Mouse (Mus musculus) stomach, embryonic 15.5 days (tissue): ENCODE results near the gene Hid1. TPM values are rescaled to one million over a fixed set of nuclear protein-coding genes. Genes with fewer than 3 reads are reported as not detected.
A peak's percentile ranks its signal among the peaks of the same experiment; 100 is the strongest.

Experiments
- ATAC-seq: fragments of 200-750 bp; cut with Nextera tagmentation; 2 replicates; pipeline ENCODE4 v1.8.0; 2017; ENCODE audit warnings: low read depth, moderate number of reproducible peaks, moderate TSS enrichment; ENCODE audit not compliant: insufficient read depth, low FRiP score
- H3K27ac ChIP-seq: fragments of 300-500 bp; sonication (generic); 2 replicates; pipeline ENCODE4 v1.5.1; 2015; ENCODE audit warnings: mild to moderate bottlenecking, inconsistent platforms
- H3K27me3 ChIP-seq: fragments of 300-500 bp; sonication (generic); replicated peaks from 2 replicates; pipeline ENCODE4 v1.6.1; 2015; ENCODE audit warnings: inconsistent platforms
- H3K36me3 ChIP-seq: fragments of 300-500 bp; sonication (generic); 2 replicates; pipeline ENCODE4 v1.6.1; 2015; ENCODE audit warnings: inconsistent platforms
- H3K4me1 ChIP-seq: fragments of 300-500 bp; sonication (generic); 2 replicates; pipeline ENCODE4 v1.6.1; 2015; ENCODE audit warnings: inconsistent platforms
- H3K4me2 ChIP-seq: fragments of 300-500 bp; sonication (generic); 2 replicates; pipeline ENCODE4 v1.6.1; 2015; ENCODE audit warnings: mild to moderate bottlenecking, inconsistent platforms
- H3K4me3 ChIP-seq: fragments of 300-500 bp; sonication (generic); replicated peaks from 2 replicates; pipeline ENCODE4 v1.5.1; 2015; ENCODE audit warnings: inconsistent platforms
- H3K9ac ChIP-seq: fragments of 300-500 bp; sonication (generic); 2 replicates; pipeline ENCODE4 v1.6.1; 2015; ENCODE audit warnings: inconsistent platforms
- H3K9me3 ChIP-seq: fragments of 300-500 bp; sonication (generic); 2 replicates; pipeline ENCODE4 v1.6.1; 2016; ENCODE audit warnings: inconsistent platforms
- WGBS: fragments of 180-500 bp; shearing (Covaris S2); methylation state at CpG from one replicate; pipeline ENCODE4 v1.1.7; 2015; 5-methylcytosine and 5-hydroxymethylcytosine counted together
- polyA plus RNA-seq: library from polyadenylated mRNA; unstranded; fragments of >200 nt; fragmentation: Nextera tagmentation; extraction: Ambion mirVana; gene quantifications from 2 replicates; pipeline ENCODE4 v1.2.1, GENCODE M21; 2015

Hid1 gene
- polyA plus RNA-seq, 1 experiment from 2014 or later, result 32.9 TPM

DNA sequence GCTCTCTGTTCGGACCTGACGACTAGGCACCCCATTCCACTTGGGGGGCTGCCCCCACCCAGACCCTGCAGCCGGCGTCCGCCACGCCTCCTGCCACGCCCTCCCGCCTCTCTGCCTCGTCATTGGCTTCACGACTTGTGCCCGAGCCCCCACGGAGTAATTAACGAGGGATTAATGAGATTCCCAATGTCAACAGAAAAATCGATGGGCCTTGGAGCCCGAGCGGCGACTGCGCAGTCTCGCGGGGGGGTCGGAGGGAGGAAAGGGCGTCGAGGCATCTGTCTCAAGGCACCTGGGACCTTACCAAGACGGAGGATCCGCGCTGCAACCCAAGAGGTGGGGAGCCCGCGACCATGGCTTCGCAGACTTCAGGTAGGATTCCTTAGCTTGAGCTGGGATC is 33.0 kb downstream of the Hid1 start, which contains the start of gene Otop3:
Gene Otop3, plus strand, starts transcription at position 201 of the 400 bp plus-strand sequence.
- WGBS, result 4% methylated on average over 29 of the region's 29 CpGs
- no peak within 1 kb of the TSS for H3K9ac ChIP-seq
- H3K4me3 ChIP-seq, result peak within 1 kb of the TSS; percentile 19; the same call in 1 of the 2 replicates
- H3K27ac ChIP-seq, result no peak within 1 kb of the TSS
- H3K4me1 ChIP-seq, result peaks cover 12% of the 10 kb centered on the region
- H3K36me3 ChIP-seq, result no peaks in the 10 kb centered on the region
- H3K27me3 ChIP-seq, result peaks cover 53% of the 10 kb centered on the region
- H3K4me2 ChIP-seq, result peak within 1 kb of the TSS; percentile 49
- ATAC-seq, result no peak
- H3K9me3 ChIP-seq, result no peaks in the 10 kb centered on the region

DNA sequence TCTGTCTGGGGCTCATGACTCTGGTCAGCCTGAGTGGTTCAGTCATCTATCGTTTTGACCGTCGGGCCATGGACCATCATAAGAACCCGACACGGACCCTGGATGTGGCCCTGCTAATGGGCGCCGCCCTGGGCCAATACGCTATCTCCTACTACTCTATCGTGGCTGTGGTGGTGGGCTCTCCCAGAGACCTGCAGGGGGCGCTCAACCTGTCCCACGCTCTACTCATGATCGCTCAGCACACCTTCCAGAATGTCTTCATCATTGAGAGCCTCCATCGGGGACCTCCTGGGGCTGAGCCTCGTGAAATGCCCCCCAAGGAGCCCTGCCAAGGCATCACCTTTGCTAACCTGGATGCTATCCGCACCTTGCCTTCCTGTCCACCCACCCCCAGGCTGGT is 38.2 kb downstream of the Hid1 start:
- ATAC-seq, result no peak
- no peaks in the 10 kb centered on the region for H3K36me3 ChIP-seq
- peaks cover 3% of the 10 kb centered on the region; the same call in 1 of the 2 replicates for H3K4me1 ChIP-seq
- H3K9ac ChIP-seq, result no peak overlapping the region
- no peak overlapping the region for H3K4me3 ChIP-seq
- peaks cover 34% of the 10 kb centered on the region for H3K27me3 ChIP-seq
- 73% methylated on average over 15 of the region's 15 CpGs for WGBS
- no peak overlapping the region for H3K27ac ChIP-seq
- no peaks in the 10 kb centered on the region for H3K9me3 ChIP-seq
- no peak overlapping the region for H3K4me2 ChIP-seq

GRCm38 (mm10) chr11:115326730-115327129 is 40.8 kb downstream of the Hid1 start:
- Histone ChIP-seq H3K9me3 (no peaks in the 10 kb centered on the region), H3K36me3 (no peaks in the 10 kb centered on the region), H3K4me2 (no peak overlapping the region), H3K27ac (no peak overlapping the region), H3K9ac (no peak overlapping the region), H3K4me3 (no peak overlapping the region), H3K27me3 (peaks cover 40% of the 10 kb centered on the region), H3K4me1 (peaks cover 5% of the 10 kb centered on the region; the same call in 1 of the 2 replicates)
- 56% methylated on average over 7 of the region's 7 CpGs for WGBS
- ATAC-seq, result 0 out of 2 replicates have a peak, but pooled peaks have one; percentile 18

DNA sequence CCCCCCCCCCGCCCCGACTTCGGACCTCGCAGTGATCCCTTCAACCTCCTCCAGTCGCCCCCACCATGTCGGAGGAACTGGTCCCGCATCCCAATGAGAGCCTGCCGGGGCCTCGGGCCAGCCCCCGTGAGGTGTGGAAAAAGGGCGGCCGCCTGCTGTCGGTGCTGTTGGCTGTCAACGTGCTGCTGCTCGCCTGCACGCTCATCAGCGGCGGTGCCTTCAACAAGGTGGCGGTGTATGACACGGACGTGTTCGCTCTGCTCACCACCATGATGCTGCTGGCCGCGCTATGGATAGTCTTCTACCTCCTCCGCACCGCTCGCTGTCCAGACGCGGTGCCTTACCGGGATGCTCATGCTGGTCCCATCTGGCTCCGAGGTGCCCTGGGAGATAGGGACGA is 44.2 kb downstream of the Hid1 start:
- WGBS, result 17% methylated on average over 32 of the region's 32 CpGs
- H3K27ac ChIP-seq, result no peak overlapping the region

DNA sequence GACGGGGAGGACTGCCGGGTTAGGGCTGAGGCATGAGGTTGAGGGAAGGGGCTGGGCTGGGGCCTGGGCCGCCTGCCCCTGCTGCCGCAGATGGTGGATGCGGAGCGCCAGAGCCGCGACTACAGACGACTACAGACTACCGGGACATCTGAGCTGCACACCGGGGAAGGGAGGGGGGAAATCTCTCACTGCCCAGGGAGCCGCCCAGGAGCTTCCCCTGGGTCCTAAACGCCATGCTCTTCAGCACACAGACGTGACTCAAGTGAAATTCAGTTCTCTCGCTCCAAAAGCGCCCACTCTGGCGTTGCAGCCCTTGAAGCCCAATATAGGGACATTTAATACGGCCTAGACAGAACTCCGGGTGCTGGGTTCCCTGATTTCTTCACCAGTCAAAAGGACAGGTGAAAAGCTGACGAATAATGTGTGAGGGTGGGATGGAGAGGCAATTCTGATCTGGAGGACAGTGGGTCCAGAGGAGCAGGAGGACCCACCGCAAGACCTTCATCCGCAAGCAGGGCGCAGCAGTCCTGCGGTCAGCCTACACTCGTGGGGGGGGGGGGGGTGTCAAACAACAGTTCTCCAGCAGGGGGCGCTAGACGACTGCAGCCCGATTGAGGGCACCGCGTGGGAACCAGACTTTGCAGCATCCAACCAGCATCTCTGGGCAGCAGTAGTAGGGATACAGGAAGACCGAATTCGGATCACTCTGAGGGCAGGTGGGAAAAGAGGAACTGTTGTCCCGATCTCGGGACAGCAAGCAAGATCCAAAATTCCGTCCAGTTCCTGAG is 45.5 kb downstream of the Hid1 start, which contains the start of gene Ush1g:
Gene Ush1g, minus strand, starts transcription at position 136 of the 788 bp plus-strand sequence.
- Histone ChIP-seq H3K9me3 (no peaks in the 10 kb centered on the region), H3K36me3 (no peaks in the 10 kb centered on the region), H3K4me2 (peak within 1 kb of the TSS; percentile 24), H3K4me3 (peak within 1 kb of the TSS; percentile 17), H3K4me1 (peaks cover 11% of the 10 kb centered on the region; the same call in 1 of the 2 replicates), H3K9ac (no peak within 1 kb of the TSS), H3K27ac (no peak within 1 kb of the TSS), H3K27me3 (peaks cover 79% of the 10 kb centered on the region)
- ATAC-seq, result no peak
- WGBS, result 4% methylated on average over 35 of the region's 35 CpGs

More for the DNA sequence above, 44.2 kb downstream of the Hid1 start:
- Histone ChIP-seq H3K9me3 (no peaks in the 10 kb centered on the region), H3K9ac (no peak overlapping the region), H3K27me3 (peaks cover 67% of the 10 kb centered on the region), H3K36me3 (no peaks in the 10 kb centered on the region), H3K4me3 (no peak overlapping the region), H3K4me1 (peaks cover 11% of the 10 kb centered on the region; the same call in 1 of the 2 replicates), H3K4me2 (no peak overlapping the region)
- no peak for ATAC-seq

- 10% methylated on average over 18 of the region's 18 CpGs for WGBS
Observed at GRCm38 (mm10) chr11:115319704-115320383, 47.7 kb downstream of the Hid1 start.

DNA sequence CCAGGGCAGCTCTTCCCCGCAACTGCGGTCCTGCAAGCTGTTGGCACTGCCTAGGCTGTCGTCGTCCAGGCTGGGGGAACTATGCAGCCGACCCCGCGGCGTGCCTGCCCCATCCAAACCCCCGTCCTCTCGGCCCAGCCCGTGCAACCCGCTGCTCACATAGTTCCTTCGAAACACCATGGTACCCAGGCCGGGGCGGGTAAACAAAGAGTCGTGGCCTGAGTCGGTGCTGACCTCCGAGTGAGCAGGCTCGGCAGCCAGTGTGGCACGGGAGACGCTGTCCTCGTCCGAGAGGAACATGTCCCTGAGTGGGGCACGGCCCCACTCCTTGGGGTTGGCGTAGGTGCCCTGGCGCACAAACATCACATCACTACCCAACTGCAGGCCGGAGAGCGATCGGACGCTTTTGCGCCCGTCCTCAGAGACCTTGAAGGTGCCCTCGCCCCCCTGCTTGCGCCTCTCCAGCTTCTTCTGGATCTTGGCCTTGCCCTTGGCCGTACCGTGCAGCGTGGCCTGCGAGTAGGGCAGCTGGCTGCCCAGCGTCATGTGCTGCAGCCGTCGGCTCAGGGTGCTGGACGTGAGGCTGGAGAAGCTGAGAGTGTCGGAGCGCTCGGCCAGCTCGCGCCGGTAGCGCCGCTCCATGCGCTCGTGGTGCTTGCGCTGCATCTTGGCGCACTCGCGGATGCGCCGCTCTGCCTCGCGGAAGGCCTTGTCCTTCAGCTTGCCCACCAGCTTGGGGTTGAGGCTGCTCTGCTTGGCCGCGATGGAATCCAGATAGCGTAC is 49.1 kb downstream of the Hid1 start:
- ATAC-seq, result no peak
- Histone ChIP-seq H3K27me3 (peaks cover 89% of the 10 kb centered on the region), H3K27ac (no peak overlapping the region), H3K4me2 (no peak overlapping the region), H3K4me3 (no peak overlapping the region), H3K36me3 (no peaks in the 10 kb centered on the region), H3K9me3 (no peaks in the 10 kb centered on the region), H3K9ac (no peak overlapping the region), H3K4me1 (peaks cover 11% of the 10 kb centered on the region; the same call in 1 of the 2 replicates)
- 5% methylated on average over 63 of the region's 63 CpGs for whole genome bisulfite sequencing

More at GRCm38 (mm10) chr11:115319704-115320383, 47.7 kb downstream of the Hid1 start:
- H3K27me3 ChIP-seq, result peaks cover 92% of the 10 kb centered on the region
- no peaks in the 10 kb centered on the region for H3K9me3 ChIP-seq
- no peak overlapping the region for H3K9ac ChIP-seq
- H3K27ac ChIP-seq, result no peak overlapping the region
- H3K4me2 ChIP-seq, result no peak overlapping the region
- peak; percentile 23; the same call in 1 of the 2 replicates for ATAC-seq
- H3K4me1 ChIP-seq, result peaks cover 11% of the 10 kb centered on the region; the same call in 1 of the 2 replicates
- H3K4me3 ChIP-seq, result no peak overlapping the region
- H3K36me3 ChIP-seq, result no peaks in the 10 kb centered on the region

DNA sequence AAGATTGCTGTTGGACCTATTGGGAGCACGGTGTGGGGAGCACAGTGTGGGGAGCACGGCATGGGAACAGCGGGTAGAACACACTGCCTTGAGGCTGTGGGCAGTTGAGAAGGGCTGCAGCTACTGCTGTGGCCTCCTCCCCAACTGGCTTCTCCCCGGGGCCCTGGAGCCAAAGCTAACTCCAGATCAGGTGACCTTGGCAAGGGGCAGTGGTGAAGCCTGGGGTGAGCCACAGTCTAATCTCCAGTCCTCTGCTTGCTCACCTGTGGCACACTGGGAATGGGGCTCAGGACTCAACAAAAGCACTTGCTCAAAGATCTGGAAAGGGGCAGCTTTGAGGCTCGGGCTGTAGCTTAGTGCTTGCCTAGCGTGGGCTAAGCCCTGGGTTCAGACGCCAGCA is 50.4 kb downstream of the Hid1 start:
- Histone ChIP-seq H3K4me1 (peaks cover 10% of the 10 kb centered on the region; the same call in 1 of the 2 replicates), H3K36me3 (no peaks in the 10 kb centered on the region), H3K27me3 (peaks cover 78% of the 10 kb centered on the region), H3K4me3 (no peak overlapping the region), H3K4me2 (no peak overlapping the region), H3K27ac (no peak overlapping the region), H3K9me3 (no peaks in the 10 kb centered on the region), H3K9ac (no peak overlapping the region)
- ATAC-seq, result no peak
- WGBS, result 60% methylated on average over 7 of the region's 7 CpGs

GRCm38 (mm10) chr11:115314249-115314648 is 53.3 kb downstream of the Hid1 start:
- Histone ChIP-seq H3K27me3 (peaks cover 50% of the 10 kb centered on the region), H3K27ac (no peak overlapping the region)
- WGBS, result 35% methylated on average over 2 of the region's 2 CpGs

DNA sequence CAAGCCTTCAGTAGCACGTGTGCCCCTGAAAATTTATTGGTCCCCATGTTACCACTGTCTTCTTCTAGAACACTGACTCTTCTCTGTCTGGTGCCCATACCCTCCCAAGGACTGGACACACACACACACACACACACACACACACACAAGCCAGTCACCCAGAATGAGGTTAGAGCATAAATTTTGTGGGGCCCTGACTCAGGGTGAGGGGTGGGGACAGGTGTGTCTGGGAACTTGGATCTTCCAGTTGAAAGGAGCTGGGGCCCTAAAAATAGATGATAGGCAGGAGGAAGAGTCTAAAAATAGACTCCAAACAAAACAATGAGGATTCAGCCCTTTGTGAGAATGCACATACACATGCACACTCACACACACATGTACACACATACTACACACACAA is 58.8 kb downstream of the Hid1 start:
- H3K4me2 ChIP-seq, result no peak overlapping the region
- no peak overlapping the region for H3K4me3 ChIP-seq
- ATAC-seq, result no peak
- no peak overlapping the region for H3K9ac ChIP-seq
- H3K4me1 ChIP-seq, result 0 out of 2 replicates have a peak, but pooled peaks cover 5% of the 10 kb centered on the region
- H3K27ac ChIP-seq, result no peak overlapping the region
- 68% methylated on average over 1 of the region's 1 CpGs for WGBS
- no peaks in the 10 kb centered on the region for H3K36me3 ChIP-seq
- H3K27me3 ChIP-seq, result peaks cover 5% of the 10 kb centered on the region; the same call in 1 of the 2 replicates
- no peaks in the 10 kb centered on the region for H3K9me3 ChIP-seq

More at GRCm38 (mm10) chr11:115314249-115314648, 53.3 kb downstream of the Hid1 start:
- Histone ChIP-seq H3K9me3 (no peaks in the 10 kb centered on the region), H3K4me3 (no peak overlapping the region), H3K36me3 (no peaks in the 10 kb centered on the region), H3K4me1 (0 out of 2 replicates have a peak, but pooled peaks cover 4% of the 10 kb centered on the region), H3K4me2 (no peak overlapping the region), H3K9ac (no peak overlapping the region)
- ATAC-seq, result no peak

GRCm38 (mm10) chr11:115306863-115307262 is 60.7 kb downstream of the Hid1 start, which contains the start of gene Otop2:
Gene Otop2 (plus strand): TSS chr11:115307163.
- no peak for ATAC-seq
- H3K4me3 ChIP-seq, result no peak within 1 kb of the TSS
- H3K4me1 ChIP-seq, result 0 out of 2 replicates have a peak, but pooled peaks cover 5% of the 10 kb centered on the region
- H3K9ac ChIP-seq, result no peak within 1 kb of the TSS
- no peak within 1 kb of the TSS for H3K4me2 ChIP-seq
- H3K36me3 ChIP-seq, result no peaks in the 10 kb centered on the region
- H3K9me3 ChIP-seq, result no peaks in the 10 kb centered on the region
- H3K27me3 ChIP-seq, result 0 out of 2 replicates have a peak, but pooled peaks cover 5% of the 10 kb centered on the region
- no peak within 1 kb of the TSS for H3K27ac ChIP-seq
- 27% methylated on average over 8 of the region's 8 CpGs for WGBS
